Mouse (Mus musculus): ENCODE data around the gene Meiob. TPM values are rescaled to one million over a fixed set of nuclear protein-coding genes. Genes with fewer than 3 reads are reported as not detected.
A peak's percentile ranks its signal among the peaks of the same experiment; 100 is the strongest.

Meiob gene
- total RNA-seq, 2 experiments from 2014 or later: not detected

DNA sequence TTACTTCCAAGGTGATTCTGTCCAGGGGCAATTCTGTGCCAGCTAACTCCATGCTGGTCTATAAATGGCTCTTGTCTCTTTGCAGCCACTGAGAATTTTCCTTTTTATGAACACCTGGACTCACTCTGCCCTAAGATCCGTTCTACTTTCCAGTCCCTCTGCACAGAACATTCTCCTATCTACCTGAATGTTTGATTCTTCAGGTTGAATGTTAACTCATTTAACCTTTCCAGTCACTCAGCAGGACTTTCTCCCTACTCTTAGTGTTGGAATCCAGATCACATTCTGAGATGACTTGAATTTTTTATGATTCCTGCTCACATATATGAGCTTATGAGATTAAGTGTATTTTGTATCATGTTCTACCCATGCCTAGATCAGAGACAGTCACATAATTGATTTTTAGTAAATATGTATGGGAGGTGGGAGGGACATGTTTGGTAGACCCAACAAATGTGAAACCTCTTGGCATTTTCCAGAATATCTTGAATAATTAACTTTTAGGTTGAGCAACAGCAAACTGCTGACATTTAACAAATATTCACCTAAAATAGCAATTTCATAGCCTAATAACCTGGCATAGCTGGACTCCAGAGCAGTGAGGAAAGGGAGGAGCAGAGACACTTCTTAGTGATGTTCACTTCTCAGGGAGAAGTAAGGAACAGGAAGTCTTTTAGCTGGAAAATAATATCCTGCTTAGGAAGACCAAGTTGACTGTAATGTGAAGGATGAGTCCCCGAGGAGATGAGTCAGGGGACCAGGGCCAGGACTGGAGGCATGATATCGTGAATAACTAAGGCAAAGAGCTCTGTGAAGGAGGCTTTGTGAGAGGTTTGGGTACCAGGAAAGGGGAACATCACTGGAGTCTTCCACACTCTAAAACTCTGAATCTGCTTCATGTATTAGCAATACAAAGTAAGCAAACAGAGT is 17.5 kb downstream of the Meiob start:
- no peak for DNase-seq

DNA sequence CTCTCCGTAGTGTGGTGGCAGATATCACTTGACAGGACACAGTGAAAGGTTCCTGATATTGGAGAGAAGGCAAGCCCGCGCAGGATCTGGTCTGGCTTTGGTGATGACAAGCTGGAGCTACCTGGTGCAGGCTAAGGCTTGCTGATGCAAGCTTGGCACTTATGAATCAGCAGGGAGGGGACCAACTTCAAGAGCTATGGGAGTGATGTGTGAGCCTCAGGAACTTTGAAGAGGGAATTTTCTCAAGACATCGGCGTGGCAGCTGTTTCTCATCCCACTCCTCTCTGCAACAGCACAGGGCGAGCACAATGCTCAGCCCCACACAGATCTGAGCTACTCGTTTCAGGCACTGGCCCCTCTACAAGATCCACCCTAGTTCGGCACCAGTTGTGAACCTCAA is 35.8 kb downstream of the Meiob start, which contains the start of gene Hagh:
Hagh (plus strand) TSS at position 302 of the 400 bp plus-strand sequence.
- no peak for DNase-seq

- no peak for DNase-seq
Measured at GRCm38 (mm10) chr17:24840341-24840740, 36.3 kb downstream of the Meiob start.

DNA sequence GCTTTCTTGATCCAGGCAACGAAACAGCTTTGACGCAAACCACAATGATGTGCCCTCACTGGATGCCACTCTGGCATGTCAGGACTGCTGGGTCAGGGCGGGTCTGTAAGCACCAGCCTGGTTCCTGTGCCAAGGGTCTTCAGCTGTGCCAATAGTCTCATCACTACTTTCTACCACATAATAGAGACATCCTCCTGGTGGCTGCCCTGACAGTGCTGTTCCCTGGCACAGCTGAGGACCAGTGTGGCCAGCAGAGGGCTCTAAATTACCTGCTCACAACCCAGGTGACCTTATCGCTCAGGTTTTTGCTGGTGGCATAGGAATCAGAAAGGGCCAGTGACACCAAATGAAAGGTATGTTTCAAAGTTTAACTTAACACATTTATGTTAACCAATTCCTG is 37.0 kb downstream of the Meiob start:
- DNase-seq: no peak

- no peak for DNase-seq
Measured at GRCm38 (mm10) chr17:24842631-24843030, 38.5 kb downstream of the Meiob start.

DNA sequence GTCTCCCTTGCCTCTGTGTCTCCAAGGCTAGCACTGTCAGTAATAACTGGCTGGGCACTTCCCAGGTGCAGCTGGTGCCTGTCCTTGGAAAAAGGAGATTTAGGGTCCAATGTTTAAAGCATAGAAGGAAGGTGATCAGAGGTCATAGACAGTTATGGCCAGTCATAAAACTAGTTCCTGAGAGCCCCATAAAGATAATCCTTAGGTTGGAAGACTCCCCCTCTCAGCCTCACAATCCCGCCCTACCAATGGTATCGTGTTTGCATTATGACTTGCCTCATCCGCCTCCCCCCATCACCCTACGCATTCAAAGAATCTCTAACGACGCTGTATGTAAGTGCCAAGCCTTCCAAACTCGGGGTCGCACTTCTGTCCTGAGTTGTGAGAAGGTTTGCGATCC is 40.4 kb downstream of the Meiob start:
- DNase-seq: no peak

DNA sequence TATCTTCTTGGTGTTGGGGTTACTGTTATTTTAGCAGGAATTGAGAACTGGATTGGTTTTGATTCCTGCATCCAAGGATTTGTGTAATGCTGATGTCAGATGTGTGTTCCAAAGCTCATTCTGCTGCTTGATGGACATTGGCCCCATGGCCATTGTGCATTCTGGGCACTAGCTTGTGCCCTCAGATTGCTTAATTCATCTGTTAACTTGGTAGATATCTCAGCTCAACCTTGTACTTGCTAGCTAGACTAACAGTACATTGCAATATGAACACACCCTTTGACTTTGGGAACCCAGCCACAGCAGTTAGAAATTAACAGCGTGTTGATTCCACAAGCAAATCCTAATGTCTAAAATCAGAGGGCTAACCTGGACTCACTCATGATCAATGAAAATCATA is 43.3 kb downstream of the Meiob start:
- no peak for DNase-seq

DNA sequence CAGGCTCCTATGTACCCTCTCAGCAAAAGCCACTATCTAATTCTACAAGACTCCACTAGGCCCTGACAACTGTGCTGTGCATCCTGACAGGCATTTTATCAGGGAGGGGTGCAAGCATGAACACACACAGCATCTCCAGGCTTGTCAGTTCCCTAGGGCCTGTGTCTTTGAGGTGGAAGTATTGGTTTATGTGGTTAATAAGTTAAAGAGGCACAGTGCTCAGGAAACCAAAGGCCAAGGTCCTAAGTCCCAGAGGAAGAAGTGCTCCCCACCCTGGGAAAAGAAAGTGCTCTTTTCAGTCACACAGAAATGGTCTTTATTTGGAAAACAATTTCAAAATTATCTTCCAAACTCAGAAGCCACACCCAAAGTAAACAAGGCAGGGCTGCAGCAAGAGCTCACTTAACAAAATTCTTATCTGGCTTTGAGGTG is 44.5 kb downstream of the Meiob start:
- DNase-seq: no peak

- no peak for DNase-seq
Measured at GRCm38 (mm10) chr17:24849733-24850064, 45.6 kb downstream of the Meiob start.

GRCm38 (mm10) chr17:24850065-24850772 is 46.1 kb downstream of the Meiob start, which contains the start of gene Fahd1:
Fahd1 (minus strand) TSS chr17:24850364.
- peak; percentile 89 for DNase-seq

- no peak for DNase-seq
Measured at GRCm38 (mm10) chr17:24850773-24851127, 46.7 kb downstream of the Meiob start.

DNA sequence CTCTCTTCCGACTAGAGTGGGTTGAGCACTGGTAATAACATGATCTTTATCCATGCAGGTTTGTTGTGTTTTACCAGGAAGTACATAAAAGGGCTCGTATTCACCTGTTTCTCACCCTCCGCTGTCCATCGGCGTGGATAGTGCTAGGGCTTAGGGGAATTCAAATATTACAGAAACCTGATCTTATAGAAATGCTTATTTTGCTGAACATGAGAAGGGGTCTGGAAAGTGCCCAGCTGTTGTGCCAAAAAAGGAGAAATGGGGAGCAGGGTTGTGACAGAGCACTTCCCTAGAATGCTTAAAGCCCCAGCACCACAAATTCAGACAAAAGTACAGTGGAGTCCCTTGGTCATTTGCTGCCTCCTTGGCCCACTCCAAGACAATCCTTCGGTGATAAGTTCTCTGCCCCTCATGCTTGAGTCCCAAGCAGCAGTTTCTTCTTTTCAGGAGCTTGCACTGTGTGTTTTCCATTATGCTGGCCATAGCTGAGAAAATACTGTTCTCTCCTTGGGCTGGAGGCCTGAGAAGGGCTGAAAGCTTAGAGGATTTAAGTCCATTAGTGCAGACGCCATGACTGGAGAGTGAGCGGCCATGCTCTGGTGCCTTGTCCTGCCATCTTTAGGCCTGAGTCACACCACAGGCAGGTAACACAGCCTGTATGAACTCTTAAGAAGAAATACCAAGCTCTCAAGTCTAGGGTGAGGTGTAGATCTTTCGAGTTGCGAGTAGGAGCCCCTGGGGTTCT is 47.5 kb downstream of the Meiob start:
- no peak for DNase-seq

DNA sequence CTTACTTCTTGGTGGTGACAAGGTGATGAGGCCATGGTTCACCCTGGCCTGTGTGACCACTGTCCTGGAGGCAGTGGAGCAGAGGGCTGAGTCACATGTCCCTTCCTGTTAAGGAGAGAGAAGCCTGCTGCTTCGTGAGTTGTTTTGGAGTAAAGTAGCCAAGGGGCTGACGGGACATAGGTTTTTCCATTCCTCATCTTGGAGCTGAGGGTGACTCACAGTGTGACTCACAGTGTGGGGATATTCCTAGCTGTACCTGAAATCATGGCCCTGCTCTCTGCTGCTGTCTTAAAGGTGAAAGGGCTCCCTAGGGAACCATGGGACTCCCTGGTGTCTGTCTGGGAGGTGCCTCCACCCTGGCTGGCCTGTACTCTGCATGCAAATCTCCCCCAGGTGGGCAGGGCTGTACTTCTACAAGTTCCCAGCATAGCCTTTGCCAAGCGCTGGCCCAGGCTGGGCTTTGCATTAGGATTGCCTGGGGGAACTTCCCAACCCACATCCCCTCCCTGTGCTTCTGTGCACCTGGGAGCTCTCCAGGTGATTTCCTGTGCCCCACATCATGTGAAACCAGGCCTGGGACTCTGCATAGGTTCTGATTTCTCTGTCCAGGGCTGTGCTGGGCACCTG is 51.9 kb downstream of the Meiob start:
- no peak for DNase-seq

DNA sequence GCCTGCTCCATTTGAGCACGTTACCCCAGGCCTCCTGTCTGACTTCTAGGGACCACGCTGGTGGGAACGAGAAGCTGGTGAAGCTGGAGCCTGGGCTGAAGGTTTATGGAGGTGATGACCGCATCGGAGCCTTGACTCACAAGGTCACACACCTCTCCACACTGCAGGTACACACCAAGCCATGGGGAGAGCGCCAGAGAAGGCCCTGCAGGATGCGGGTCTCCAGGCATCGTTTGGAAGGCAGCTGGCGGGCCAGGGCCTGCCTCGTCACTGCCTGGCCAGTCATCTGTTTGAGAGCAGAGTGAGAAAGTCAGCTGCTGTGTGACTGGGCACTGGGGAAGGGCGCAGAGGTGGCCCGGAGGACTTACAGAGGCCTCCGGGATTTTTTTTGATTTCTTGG is 52.5 kb downstream of the Meiob start:
- no peak for DNase-seq

- DNase-seq: no peak
Measured at GRCm38 (mm10) chr17:24857831-24858470, 53.9 kb downstream of the Meiob start.

DNA sequence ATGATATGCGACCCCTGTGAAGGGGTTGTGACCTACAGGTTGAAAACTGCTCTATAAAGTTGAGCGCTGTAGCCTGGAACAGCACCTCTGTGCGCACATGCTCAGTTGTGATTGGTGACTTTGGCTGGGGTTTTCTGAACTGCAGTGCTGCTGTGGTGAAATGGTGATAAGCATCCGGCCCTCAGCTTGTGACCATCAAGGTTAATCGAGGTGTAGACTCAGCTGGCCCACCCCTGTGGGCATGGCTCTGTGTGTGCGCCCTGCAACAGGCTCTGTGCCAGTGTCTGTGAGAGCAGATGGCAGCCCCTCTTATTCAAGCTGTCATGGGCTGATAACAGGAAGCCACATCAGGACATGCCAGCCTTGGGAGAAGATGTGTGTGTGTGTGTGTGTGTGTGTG is 54.9 kb downstream of the Meiob start:
- no peak for DNase-seq

DNA sequence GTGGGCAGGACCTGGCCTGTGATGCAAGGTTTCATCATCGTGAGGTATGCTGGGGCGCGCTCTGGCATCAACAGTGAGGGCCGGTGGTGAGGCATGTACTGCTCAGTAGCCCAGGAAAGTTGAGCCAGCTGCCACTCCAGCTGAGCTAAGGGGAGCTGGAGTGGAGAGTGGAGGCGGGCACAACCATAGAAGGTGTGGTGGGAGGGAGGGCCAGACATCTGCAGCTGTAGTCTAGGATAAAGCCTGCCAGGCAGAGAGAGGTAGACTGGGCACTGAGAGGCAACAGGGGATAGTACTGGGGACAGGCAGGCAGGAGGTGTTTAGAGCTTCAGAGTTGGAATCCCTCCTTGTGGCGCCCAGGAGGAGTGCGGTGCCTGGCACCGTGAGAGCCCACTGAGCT is 56.0 kb downstream of the Meiob start:
- no peak for DNase-seq

- no peak for DNase-seq
Measured at GRCm38 (mm10) chr17:24861785-24862184, 57.7 kb downstream of the Meiob start.

- no peak for DNase-seq
Measured at GRCm38 (mm10) chr17:24865776-24866175, 61.7 kb downstream of the Meiob start, which contains the start of gene Igfals. Igfals (plus strand) TSS chr17:24865997.

DNA sequence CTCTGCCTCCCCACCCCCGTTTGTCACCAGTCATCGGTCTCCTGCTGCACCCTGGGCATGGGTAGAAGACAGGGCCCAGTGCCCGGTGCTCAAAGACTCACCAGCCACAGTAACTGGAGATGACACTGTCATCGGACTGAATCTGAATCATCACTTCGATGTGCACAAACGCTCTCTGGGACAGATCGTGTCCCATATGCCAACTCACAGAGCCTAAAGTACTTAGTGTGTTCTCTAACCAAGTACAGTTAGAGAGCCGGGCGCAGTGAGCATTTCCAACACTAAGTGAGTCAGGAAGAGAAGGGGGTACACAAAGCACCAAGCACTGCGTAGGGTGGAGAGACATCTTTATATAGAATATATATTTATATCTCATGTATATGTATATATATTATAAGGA is 63.8 kb downstream of the Meiob start:
- DNase-seq: no peak

DNA sequence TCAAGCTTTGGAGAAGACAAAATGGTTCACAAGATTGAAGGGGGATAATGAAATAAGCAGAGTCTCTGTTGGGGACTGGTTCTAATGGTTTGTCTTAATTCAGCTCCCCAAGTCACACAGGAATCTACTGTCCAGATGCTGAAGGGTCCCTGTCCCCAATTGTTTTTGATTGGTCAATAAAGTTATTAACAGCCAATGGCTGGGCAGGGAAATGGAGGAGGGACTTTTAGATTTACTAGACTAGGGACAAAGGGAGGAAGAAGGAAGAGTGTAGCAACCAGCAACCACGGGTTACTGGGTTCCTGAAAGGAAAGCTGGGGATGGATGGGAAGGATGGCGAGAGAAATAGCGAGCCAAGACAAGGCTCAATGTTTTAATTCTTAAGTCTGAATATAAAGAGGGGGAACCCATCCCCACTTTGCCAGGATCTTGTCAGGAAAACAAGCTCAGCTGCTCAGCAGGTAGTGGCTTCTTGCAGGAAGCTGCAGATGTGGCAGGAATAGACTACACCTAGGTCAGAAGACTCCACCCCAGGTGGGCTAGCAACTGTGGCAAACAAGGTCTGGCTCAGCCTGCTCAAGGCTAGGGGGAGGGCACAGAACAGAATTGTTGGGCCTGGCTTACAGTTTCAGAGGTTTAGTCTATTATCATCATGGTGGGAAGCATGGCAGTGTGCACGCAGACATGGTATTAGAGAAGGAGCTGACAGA is 69.8 kb downstream of the Meiob start:
- DNase-seq: no peak
